Mouse (Mus musculus): ENCODE results near the gene Ccdc28b.

Ccdc28b gene

DNA sequence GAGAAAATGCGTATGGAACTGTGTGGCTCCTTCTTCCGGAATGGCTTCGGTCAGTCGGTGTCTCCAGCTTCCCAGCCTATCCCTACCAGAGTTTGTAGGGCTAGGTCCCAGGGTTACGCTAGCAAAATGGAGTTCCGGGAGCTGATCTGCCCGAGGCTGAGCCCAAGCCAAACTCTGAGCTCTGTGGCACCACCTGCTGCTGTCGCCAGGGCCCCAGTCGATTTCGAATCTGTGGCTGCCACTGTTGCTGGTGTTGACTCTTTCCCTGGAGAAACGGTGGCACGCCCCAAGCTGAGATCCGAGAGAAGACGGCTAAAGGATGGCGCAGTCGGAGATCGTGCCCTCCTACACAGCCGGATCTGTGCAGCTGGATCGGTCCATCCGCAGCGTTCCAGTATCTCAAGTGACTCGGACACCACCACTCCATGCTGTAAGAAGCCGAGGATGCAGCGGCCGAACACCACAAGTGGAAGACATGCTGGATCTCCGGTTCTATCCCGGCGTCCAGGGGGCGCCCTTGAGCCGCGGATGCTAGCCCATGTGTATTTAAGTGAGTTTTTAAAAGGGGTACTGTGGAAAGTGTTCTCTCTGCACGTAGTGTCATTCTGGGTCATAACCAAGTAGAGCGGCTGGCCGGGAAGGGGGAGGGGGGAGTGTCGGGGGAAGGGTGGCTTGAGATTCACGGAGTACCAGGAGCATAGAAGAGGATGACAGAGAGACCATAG, 38.7 kb downstream of the Ccdc28b start:
- peak; percentile 69 to 73 for DNase-seq (ENCODE audit: low spot score in 2 of 2)

DNA sequence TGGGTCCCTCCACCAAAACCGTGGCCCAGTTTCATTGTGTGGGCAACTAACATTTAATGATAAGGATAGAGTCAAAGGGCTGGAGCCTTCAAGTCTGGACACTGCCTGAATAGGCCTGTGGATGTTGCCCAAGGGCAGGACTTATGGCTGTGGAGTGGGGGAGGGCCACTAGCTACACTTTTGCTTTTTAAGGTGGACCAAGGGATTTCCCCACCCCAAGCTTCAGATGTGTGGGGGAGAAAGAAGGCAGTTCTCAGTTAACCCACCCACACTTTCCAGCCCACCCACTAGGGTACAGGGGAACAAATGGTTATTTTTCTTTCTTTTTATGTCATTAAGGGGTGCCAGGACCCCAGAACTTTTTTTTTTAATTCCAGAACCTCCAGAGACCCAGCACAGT, 39.4 kb downstream of the Ccdc28b start:
- no peak for DNase-seq (ENCODE audit: low spot score in 2 of 2)

DNA sequence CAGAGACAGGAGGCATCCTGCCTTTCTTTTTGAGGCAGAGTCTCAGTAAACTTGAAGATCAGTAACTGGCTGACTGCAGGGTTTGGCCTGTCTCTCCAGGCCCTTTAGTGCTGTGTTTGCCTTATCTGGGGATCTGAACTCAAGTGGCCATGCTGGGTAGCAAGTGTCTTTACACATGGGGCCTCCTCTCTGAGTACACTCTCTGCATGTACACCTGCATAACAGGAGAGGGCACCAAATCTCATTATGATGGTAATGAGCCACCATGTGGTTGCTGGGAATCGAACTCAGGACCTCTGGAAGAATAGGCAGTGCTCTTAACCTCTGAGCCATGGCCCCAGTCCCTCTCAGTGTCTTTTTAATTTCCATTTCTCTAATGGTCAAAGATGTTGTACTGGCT, 41.5 kb downstream of the Ccdc28b start:
- DNase-seq (ENCODE audit: low spot score in 2 of 2) = no peak

DNA sequence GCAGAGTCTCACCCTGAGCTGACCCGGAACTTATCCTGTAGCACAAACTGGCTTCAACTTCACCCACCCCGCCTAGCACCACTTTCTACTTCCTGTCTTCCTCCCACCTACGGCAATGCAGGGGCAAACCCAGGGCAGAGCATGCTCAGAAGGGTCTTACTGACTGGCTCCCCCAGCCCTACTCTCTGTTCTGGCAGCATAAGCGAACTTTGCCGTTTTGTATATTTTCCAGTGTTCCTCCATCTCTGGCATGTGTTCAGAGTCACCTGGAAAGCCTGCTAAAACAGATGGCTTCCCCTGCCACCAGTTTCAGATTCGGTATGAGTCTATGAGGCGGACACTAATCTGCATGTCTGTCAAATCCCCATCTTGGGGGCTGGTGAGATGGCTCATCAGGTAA, 43.4 kb downstream of the Ccdc28b start:
- no peak for DNase-seq (ENCODE audit: low spot score in 2 of 2)

DNA sequence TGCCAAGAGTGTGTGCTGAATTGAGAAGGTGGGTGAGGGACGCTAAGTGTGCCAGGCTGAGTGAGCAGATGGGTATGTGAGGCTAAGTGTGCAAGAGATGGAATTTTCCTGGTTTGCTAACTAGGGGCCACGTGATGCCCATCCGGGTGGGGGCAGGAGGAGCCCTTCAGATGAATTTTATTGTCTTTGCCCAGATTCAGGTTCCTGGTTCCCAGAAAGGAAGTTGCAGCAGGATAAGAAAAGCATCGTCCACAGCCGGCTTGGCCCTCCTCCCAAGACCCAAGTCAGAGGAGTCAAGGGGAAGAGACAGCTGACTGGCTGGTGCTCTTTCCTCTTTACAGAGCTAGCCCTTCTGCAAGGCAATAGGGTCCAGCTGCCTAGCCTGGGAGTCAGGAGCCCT, 45.3 kb downstream of the Ccdc28b start, which contains the start of gene Fam167b:
Fam167b (minus strand) TSS at position 84 of the 400 bp plus-strand sequence.
- no peak for DNase-seq (ENCODE audit: low spot score in 2 of 2)

DNA sequence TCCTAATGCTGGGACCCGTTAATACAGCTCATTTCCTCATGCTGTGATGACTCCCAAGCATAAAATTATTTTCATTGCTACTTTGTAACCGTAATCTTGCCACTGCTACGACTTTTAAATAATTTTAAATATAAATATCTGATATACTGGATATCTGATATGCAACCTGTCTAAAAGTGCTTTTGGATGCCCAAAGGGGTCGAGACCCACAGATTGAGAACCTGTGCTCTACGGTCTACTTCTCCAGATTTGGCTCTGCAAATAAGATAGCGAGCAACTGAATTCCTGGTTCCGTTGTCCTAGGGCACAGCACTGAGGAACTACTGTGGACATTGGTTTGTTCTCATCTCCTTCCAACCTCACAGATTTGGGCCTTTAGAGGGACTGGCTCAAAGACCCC, 46.1 kb downstream of the Ccdc28b start:
- no peak for DNase-seq (ENCODE audit: low spot score in 2 of 2)

DNA sequence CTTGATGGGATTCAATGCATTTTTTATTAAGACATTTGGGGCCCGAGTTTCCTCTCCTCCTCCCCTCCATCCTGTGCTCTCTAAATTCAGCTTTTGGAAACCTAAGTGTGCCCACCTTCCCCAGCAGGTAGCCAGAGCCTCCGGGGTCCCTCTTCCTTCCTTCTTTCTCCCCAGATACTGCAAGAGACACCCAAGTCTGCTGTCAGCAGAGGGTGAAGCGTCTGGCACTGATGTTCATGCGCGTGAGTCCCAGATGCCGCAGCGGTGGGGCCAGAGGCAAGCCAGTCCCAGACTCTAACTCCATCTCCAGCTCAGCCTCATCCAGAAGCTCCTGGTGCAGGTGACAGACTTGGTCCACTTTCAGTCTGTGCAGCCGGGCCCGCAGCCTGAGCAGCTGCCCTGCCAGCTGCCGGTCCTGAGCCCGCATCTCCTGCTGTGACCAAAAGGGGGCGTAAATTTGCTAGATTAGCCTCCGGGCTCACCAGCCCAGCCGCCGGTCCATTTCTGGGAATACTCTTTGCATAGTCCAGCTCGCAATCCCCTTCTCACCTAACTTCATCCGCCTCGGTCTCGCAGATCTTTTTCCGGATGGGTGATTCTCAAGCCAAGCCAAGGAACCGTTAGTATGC, 46.8 kb downstream of the Ccdc28b start:
- peak in 1 of 2 experiments; percentile 56 for DNase-seq (ENCODE audit: low spot score in 2 of 2)

DNA sequence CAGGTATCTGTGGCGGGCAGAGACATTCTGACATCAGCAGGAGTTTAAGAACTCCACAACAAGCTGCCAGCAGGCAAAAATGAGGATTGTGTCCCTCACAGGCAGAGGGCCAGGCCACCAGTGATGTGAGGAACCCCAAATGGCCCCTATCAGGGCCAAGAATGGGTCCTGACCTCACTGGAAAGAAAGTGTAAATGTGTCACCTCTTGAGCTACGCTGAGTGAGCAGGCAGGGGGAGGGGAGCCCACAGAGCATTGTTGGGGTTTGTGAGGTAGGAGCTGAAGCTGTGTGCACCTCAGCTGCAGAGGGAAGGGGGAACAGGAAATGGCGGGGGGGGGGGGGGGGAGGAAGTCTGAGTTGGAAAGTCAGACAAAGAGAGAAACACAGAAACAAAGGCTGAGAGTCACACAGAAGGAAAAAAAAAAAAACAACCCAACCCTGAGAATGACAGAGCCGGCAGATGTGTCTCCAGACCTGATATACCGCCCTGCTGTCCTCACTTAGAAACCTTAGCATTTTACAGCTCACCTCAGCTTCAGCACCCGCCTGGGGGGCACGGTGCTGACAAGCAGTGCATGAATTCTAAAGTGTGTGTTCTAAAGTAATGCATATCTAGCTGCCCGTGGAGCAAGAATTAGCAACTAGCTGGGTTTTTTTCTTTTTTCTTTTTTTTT, 48.4 kb downstream of the Ccdc28b start:
- no peak for DNase-seq (ENCODE audit: low spot score in 2 of 2)

DNA sequence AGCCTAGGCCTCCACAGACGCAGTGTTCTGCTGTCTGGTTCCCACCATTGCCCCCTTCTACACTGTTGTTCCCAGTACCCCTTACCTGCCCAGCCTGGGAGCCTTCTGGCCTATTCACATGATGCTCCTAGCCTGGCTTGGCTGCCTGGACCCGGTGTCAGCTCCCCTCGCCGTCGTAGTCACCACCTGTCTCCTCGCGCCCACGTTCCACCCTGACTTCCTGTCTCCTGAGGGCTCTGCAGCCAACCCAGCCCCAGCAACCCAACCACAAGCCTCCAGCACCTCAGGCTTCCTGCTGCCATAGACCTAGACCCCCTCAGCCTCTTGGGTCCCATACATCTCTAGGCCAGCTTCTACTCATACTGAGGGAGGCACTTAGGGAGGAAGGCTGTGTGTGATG, 50.3 kb downstream of the Ccdc28b start, which contains the start of gene Lck:
Lck (minus strand) TSS at position 212 of the 400 bp plus-strand sequence.
- DNase-seq (ENCODE audit: low spot score in 2 of 2) = no peak

DNA sequence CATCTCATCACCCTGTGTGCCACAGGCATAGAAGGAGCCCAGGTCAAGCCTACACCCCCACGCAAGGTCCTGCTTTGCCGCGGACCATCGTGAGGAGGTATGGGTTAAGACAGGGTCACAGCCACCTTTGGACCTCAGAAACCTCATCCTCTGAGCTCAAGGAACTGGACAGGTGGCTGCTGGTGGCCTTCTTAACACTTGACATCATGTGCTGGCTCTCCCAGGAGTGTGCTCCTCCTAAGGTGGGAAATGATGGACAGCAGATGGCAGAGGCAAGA, 50.7 kb downstream of the Ccdc28b start:
- no peak for DNase-seq (ENCODE audit: low spot score in 2 of 2)

DNA sequence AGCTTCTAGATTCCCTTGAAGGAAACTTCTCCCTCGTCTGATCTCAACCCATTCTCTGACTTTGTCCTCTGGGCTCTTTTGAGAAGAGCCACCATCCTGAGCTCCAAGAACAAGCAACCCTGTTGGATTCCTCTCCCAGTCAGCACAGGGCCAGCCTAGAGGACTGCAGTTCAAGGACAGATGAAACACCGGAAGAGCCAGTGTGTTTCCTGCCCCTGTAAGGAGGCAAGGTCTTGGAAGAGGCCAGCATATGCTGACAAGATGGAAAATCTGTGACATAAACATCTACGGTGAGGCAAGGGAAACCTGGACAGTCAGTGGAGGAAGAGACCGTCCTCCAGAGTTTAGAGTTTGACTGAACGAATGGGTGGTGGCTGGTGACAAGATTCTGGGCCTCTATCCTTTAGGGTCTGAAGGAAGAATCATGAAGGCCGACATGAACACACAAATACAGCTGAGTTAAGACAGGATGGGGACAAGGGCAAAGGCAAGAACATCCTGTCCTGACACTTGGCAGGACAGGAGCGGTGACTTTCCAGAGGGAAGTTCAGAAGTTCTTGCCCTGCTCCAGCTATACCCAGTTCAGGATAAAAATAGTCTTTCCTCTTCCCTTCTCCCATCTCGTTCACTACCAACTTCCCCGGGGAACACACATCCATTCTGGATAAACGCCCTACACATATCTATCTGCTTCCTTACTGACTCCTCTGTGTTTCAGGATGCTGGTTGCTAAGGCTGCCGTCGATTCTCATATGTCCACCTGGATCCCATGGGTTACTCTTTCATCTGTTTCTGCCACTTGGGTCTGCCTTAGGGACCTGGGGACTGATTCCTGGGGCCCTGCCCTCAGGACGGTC, 51.3 kb downstream of the Ccdc28b start:
- no peak for DNase-seq (ENCODE audit: low spot score in 2 of 2)

DNA sequence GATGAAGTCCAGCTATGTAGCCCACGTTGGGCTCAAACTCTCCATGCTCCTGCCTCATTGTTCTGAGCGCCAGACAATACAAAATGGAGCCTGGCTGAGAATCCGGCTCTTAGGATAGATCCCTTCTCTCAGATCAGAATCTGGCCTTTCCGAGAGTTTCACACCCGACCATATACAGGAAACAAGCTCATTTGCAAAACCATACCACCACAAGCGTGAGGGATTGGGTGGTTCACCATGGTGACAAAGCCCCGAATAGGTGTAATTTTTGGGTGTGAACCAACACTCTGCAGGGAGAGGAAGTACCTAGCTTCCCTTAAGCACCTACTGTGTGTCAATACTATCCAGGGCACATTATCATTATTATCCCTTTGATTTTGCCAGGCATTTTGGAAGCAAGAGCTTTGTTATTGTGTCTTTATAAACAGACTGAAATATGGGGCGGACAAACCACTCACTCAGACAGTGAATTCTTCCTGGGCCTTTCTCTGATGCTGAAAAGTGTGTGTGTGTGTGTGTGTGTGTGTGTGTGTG, 52.1 kb downstream of the Ccdc28b start:
- DNase-seq (ENCODE audit: low spot score in 2 of 2) = no peak

DNA sequence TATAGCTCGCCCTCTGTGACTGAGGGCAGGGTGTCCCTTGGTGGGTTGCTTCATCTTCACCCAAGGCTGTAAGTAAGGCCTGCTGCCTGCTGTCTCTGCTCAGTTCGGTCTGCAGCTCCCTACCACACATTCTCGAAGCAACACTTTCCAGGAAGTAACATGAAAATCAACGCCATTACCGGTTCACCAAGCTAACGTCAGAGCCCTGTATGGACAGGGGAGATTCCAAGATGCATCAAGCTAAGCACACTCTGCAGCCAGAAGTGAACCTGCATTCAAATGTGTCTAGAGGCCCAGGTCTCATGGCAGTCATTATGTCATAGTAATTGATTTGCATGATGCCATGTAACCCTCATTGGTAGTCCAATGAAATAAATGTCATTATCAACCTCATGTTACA, 53.7 kb downstream of the Ccdc28b start:
- no peak for DNase-seq (ENCODE audit: low spot score in 2 of 2)
